Mouse (Mus musculus): ENCODE results near the gene Olfr512. TPM values are rescaled to one million over a fixed set of nuclear protein-coding genes. Genes with fewer than 3 reads are reported as not detected.

Olfr512 gene
- total RNA-seq (2014; fragmentation: Nextera tagmentation) (not detected in 2 replicates), total RNA-seq (2017) (not detected in 2 replicates)

- no peak for ATAC-seq (replicated peaks; ENCODE audit: poor library complexity, severe bottlenecking)
Measured at GRCm38 (mm10) chr7:108713020-108713419, at the start of gene Olfr512. Gene Olfr512 (plus strand): TSS chr7:108713320.

- ATAC-seq (replicated peaks; ENCODE audit: poor library complexity, severe bottlenecking): no peak
Measured at GRCm38 (mm10) chr7:108666118-108666517, 47.0 kb upstream of the Olfr512 start, which contains the start of gene Olfr510. Gene Olfr510 (plus strand): TSS chr7:108666418.

GRCm38 (mm10) chr7:108671058-108671457, 42.1 kb upstream of the Olfr512 start:
- no peak for ATAC-seq (replicated peaks; ENCODE audit: poor library complexity, severe bottlenecking)

- no peak for ATAC-seq (replicated peaks; ENCODE audit: poor library complexity, severe bottlenecking)
Measured at GRCm38 (mm10) chr7:108678886-108679285, 34.2 kb upstream of the Olfr512 start.

- ATAC-seq (replicated peaks; ENCODE audit: poor library complexity, severe bottlenecking): no peak
Measured at GRCm38 (mm10) chr7:108750673-108751072, 37.6 kb downstream of the Olfr512 start, which contains the start of gene Olfr513. Gene Olfr513 (plus strand): TSS chr7:108750973.

GRCm38 (mm10) chr7:108760411-108760810, 47.3 kb downstream of the Olfr512 start:
- ATAC-seq (replicated peaks; ENCODE audit: poor library complexity, severe bottlenecking): no peak

Other genes starting within 250 kb of the Olfr512 start
- gene Olfr498, start 248.0 kb upstream of the Olfr512 start, total RNA-seq (2014; fragmentation: Nextera tagmentation): not detected in 2 replicates
- not detected in 2 replicates for gene Olfr498, start 248.0 kb upstream of the Olfr512 start, total RNA-seq (2017)
- not detected in 2 replicates for gene Olfr502, start 188.3 kb upstream of the Olfr512 start, total RNA-seq (2014; fragmentation: Nextera tagmentation)
- not detected in 2 replicates for gene Olfr502, start 188.3 kb upstream of the Olfr512 start, total RNA-seq (2017)
- not detected in 2 replicates for gene Olfr503, start 168.8 kb upstream of the Olfr512 start, total RNA-seq (2014; fragmentation: Nextera tagmentation)
- not detected in 2 replicates for gene Olfr503, start 168.8 kb upstream of the Olfr512 start, total RNA-seq (2017)
- gene Olfr504, start 147.5 kb upstream of the Olfr512 start, total RNA-seq (2014; fragmentation: Nextera tagmentation): not detected in 2 replicates
- not detected in 2 replicates for gene Olfr504, start 147.5 kb upstream of the Olfr512 start, total RNA-seq (2017)
- not detected in 2 replicates for gene Olfr506, start 102.5 kb upstream of the Olfr512 start, total RNA-seq (2014; fragmentation: Nextera tagmentation)
- not detected in 2 replicates for gene Olfr506, start 102.5 kb upstream of the Olfr512 start, total RNA-seq (2017)
- gene Olfr507, start 91.5 kb upstream of the Olfr512 start, total RNA-seq (2014; fragmentation: Nextera tagmentation): not detected in 2 replicates
- not detected in 2 replicates for gene Olfr507, start 91.5 kb upstream of the Olfr512 start, total RNA-seq (2017)
- gene Olfr508, start 83.3 kb upstream of the Olfr512 start, total RNA-seq (2014; fragmentation: Nextera tagmentation): not detected in 2 replicates
- gene Olfr508, start 83.3 kb upstream of the Olfr512 start, total RNA-seq (2017): not detected in 2 replicates
- gene Olfr509, start 61.4 kb upstream of the Olfr512 start, total RNA-seq (2014; fragmentation: Nextera tagmentation): not detected in 2 replicates
- not detected in 2 replicates for gene Olfr509, start 61.4 kb upstream of the Olfr512 start, total RNA-seq (2017)
- not detected in 2 replicates for gene Olfr510, start 46.9 kb upstream of the Olfr512 start, total RNA-seq (2014; fragmentation: Nextera tagmentation)
- gene Olfr510, start 46.9 kb upstream of the Olfr512 start, total RNA-seq (2017): not detected in 2 replicates
- gene Olfr513, start 37.7 kb downstream of the Olfr512 start, total RNA-seq (2014; fragmentation: Nextera tagmentation): not detected in 2 replicates
- not detected in 2 replicates for gene Olfr513, start 37.7 kb downstream of the Olfr512 start, total RNA-seq (2017)
- not detected in 2 replicates for gene Olfr514, start 112.7 kb downstream of the Olfr512 start, total RNA-seq (2014; fragmentation: Nextera tagmentation)
- not detected in 2 replicates for gene Olfr514, start 112.7 kb downstream of the Olfr512 start, total RNA-seq (2017)
- not detected in 2 replicates for gene Olfr516, start 137.2 kb downstream of the Olfr512 start, total RNA-seq (2014; fragmentation: Nextera tagmentation)
- gene Olfr516, start 137.2 kb downstream of the Olfr512 start, total RNA-seq (2017): not detected in 2 replicates
- not detected in 2 replicates for gene Olfr517, start 159.1 kb downstream of the Olfr512 start, total RNA-seq (2014; fragmentation: Nextera tagmentation)
- gene Olfr517, start 159.1 kb downstream of the Olfr512 start, total RNA-seq (2017): not detected in 2 replicates
- gene Olfr518, start 171.7 kb downstream of the Olfr512 start, total RNA-seq (2014; fragmentation: Nextera tagmentation): not detected in 2 replicates
- not detected in 2 replicates for gene Olfr518, start 171.7 kb downstream of the Olfr512 start, total RNA-seq (2017)
- gene Olfr519, start 181.1 kb downstream of the Olfr512 start, total RNA-seq (2014; fragmentation: Nextera tagmentation): not detected in 2 replicates
- gene Olfr519, start 181.1 kb downstream of the Olfr512 start, total RNA-seq (2017): not detected in 2 replicates
- gene Nlrp10, start 216.9 kb downstream of the Olfr512 start, total RNA-seq (2014; fragmentation: Nextera tagmentation): 1.2 and 1.7 TPM in 2 replicates
- gene Nlrp10, start 216.9 kb downstream of the Olfr512 start, total RNA-seq (2017): 1.4 TPM in 2 replicates
- 236 and 262 TPM in 2 replicates for gene Eif3f, start 221.1 kb downstream of the Olfr512 start, total RNA-seq (2014; fragmentation: Nextera tagmentation)
- 54.0 and 70.5 TPM in 2 replicates for gene Eif3f, start 221.1 kb downstream of the Olfr512 start, total RNA-seq (2017)
- not detected in 2 replicates for gene Tub, start 237.0 kb downstream of the Olfr512 start, total RNA-seq (2014; fragmentation: Nextera tagmentation)
- not detected in 2 replicates for gene Tub, start 237.0 kb downstream of the Olfr512 start, total RNA-seq (2017)